In the genomic region with DNA sequence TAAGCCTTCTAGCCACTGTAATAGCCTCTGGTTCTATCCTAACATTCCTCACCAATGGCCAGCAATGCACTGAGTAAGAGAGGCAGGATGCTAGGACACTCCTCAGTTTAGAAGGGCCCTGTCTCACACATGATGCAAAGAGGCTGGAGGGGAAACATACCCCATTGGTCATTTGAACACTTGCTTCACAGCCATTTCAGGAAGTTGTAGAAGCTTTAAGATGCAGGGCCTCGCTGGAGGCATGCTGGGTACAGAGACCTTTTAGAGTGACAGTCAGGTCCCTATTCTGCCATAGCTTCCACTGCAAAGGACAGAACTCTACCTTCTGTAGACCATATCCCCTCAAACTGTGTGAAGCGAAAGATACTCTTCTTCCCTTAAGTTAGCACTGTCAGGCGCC, we compare ENCODE assay signal across 27 mouse cellular contexts. TPM values are rescaled to one million over a fixed set of nuclear protein-coding genes. Genes with fewer than 3 reads are reported as not detected.
DNase-seq lines count a peak whose midpoint lies in the region; ATAC-seq and TF ChIP-seq lines count a peak whose summit lies in the region.
"Had no signal": no experiment of that assay in that cellular context is flagged by ENCODE, and none has a peak within 500 bp of the region (broad histone marks: within the 10 kb centered on the region; RNA-seq: fewer than 3 reads in every experiment).

No protein-coding gene starts in this region.

- no peaks in the 10 kb centered on the region for H3K9me3 ChIP-seq in liver, embryonic 11.5 days (ENCODE audit: control insufficient read depth, low read length)
- H3K9me3 ChIP-seq in liver, embryonic 13.5 days (replicated peaks): no peaks in the 10 kb centered on the region
- H3K9me3 ChIP-seq: embryonic facial prominence, embryonic 13.5 days; heart, embryonic 13.5 days; hindbrain, embryonic 13.5 days; kidney, embryonic 15.5 days; limb, embryonic 12.5 days; neural tube, embryonic 15.5 days; stomach, embryonic 15.5 days had no signal

- no peak for ATAC-seq in liver, embryonic 11.5 days (replicated peaks; ENCODE audit: low FRiP score)
- no peak for ATAC-seq in liver, embryonic 13.5 days (ENCODE audit: low read depth)
- ATAC-seq: forebrain, postnatal 0 days had no signal

- peaks cover 37% of the 10 kb centered on the region for H3K36me3 ChIP-seq in liver, embryonic 11.5 days (ENCODE audit: control insufficient read depth, insufficient read depth, low read length)
- peaks cover 80% of the 10 kb centered on the region for H3K36me3 ChIP-seq in liver, embryonic 13.5 days

- H3K27me3 ChIP-seq in liver, embryonic 11.5 days (replicated peaks; ENCODE audit: control insufficient read depth, insufficient read depth, low read length): no peaks in the 10 kb centered on the region
- no peaks in the 10 kb centered on the region for H3K27me3 ChIP-seq in liver, embryonic 13.5 days
- H3K27me3 ChIP-seq: CH12.LX; embryonic facial prominence, embryonic 13.5 days; heart, embryonic 13.5 days; hindbrain, embryonic 13.5 days; kidney, embryonic 15.5 days; limb, embryonic 12.5 days; neural tube, embryonic 15.5 days; stomach, embryonic 15.5 days had no signal

- no peak for TF ChIP-seq POLR2A in bone marrow, adult 2 months (IDR thresholded peaks at IDR 0.05; ENCODE audit: borderline replicate concordance, control insufficient read depth, low read depth, low read length)

- no peak overlapping the region for H3K4me3 ChIP-seq in liver, embryonic 11.5 days (ENCODE audit: low read depth, low read length)
- H3K4me3 ChIP-seq in bone marrow, adult 2 months (replicated peaks; ENCODE audit: control insufficient read depth, low read depth, low read length): peak overlapping the region; percentile 33
- H3K4me3 ChIP-seq in liver, embryonic 13.5 days (replicated peaks): peak overlapping the region; percentile 52
- H3K4me3 ChIP-seq: embryonic facial prominence, embryonic 13.5 days; heart, embryonic 13.5 days; hindbrain, embryonic 13.5 days; kidney, embryonic 15.5 days; limb, embryonic 12.5 days; neural tube, embryonic 15.5 days; stomach, embryonic 15.5 days had no signal

- H3K4me1 ChIP-seq in liver, embryonic 11.5 days (replicated peaks; ENCODE audit: control insufficient read depth, insufficient read depth, low read length): peaks cover 38% of the 10 kb centered on the region
- peaks cover 3% of the 10 kb centered on the region; the same call in 1 of the 2 replicates for H3K4me1 ChIP-seq in bone marrow, adult 2 months (ENCODE audit: control insufficient read depth, insufficient read depth, low read length)
- peaks cover 82% of the 10 kb centered on the region for H3K4me1 ChIP-seq in liver, embryonic 13.5 days (replicated peaks)
- H3K4me1 ChIP-seq: embryonic facial prominence, embryonic 13.5 days; limb, embryonic 12.5 days; neural tube, embryonic 15.5 days; stomach, embryonic 15.5 days had no signal

- DNase-seq in liver, embryonic 11.5 days (ENCODE audit: low spot score): no peak
- DNase-seq in liver: no peak
- no peak for DNase-seq in liver, embryonic 13.5 days
- no peak for DNase-seq in right cerebral cortex, postnatal 25 days
- DNase-seq in B cell, adult 2 months: no peak
- DNase-seq in cerebellum, postnatal 36 days: no peak
- DNase-seq: adrenal gland, postnatal 10 days; cerebellum, adult 11-12 months; cerebellum, postnatal 14 days; forebrain, postnatal 0 days; gastrocnemius, postnatal 14 days; heart, adult 11 months; heart, postnatal 14 days; kidney, adult 11 months; kidney, postnatal 4 days; lung, adult 2 months; lung, postnatal 36 days; right cerebral cortex, adult 18-20 months had no signal

- peak overlapping the region; percentile 62 for H3K9ac ChIP-seq in liver, embryonic 11.5 days (ENCODE audit: low read depth, low read length)
- peak overlapping the region; percentile 82 for H3K9ac ChIP-seq in liver, embryonic 13.5 days
- H3K9ac ChIP-seq: embryonic facial prominence, embryonic 13.5 days; forebrain, postnatal 0 days; heart, embryonic 13.5 days; hindbrain, embryonic 13.5 days; kidney, embryonic 15.5 days; limb, embryonic 12.5 days; neural tube, embryonic 15.5 days; stomach, embryonic 15.5 days had no signal

- WGBS in liver, embryonic 11.5 days: 67% methylated on average over 3 of the region's 3 CpGs
- 70% methylated on average over 3 of the region's 3 CpGs for WGBS in bone marrow, adult 2 months
- WGBS in liver, embryonic 13.5 days (ENCODE audit: insufficient replicate concordance): 61% methylated on average over 3 of the region's 3 CpGs

- TF ChIP-seq CTCF in bone marrow, adult 2 months (IDR thresholded peaks at IDR 0.05; ENCODE audit: control insufficient read depth, insufficient read depth, low read length): no peak

- H3K4me2 ChIP-seq in liver, embryonic 11.5 days: peak overlapping the region; percentile 59
- H3K4me2 ChIP-seq in liver, embryonic 13.5 days: peak overlapping the region; percentile 77
- H3K4me2 ChIP-seq: embryonic facial prominence, embryonic 13.5 days; hindbrain, embryonic 13.5 days; kidney, embryonic 15.5 days; limb, embryonic 12.5 days; neural tube, embryonic 15.5 days; stomach, embryonic 15.5 days had no signal

- peak overlapping the region; percentile 94 for H3K27ac ChIP-seq in liver, embryonic 11.5 days (ENCODE audit: low read depth, low read length)
- peak overlapping the region; percentile 76; the same call in 1 of the 2 replicates for H3K27ac ChIP-seq in bone marrow, adult 2 months (ENCODE audit: control insufficient read depth, insufficient read depth, low read depth, low read length, poor library complexity)
- peak overlapping the region; percentile 99 for H3K27ac ChIP-seq in liver, embryonic 13.5 days
- H3K27ac ChIP-seq: embryonic facial prominence, embryonic 13.5 days; heart, embryonic 13.5 days; hindbrain, embryonic 13.5 days; kidney, embryonic 15.5 days; limb, embryonic 12.5 days; neural tube, embryonic 15.5 days; stomach, embryonic 15.5 days had no signal

RNA-seq across cellular contexts. Expression of gene Susd2, which starts 53.9 kb away (rescaled TPM):
- 0.91 and 1.5 TPM in 2 replicates for polyA plus RNA-seq in liver, embryonic 11.5 days (2014; fragmentation: Nextera tagmentation; extraction: Ambion mirVana)
- polyA plus RNA-seq in bone marrow, adult 2 months (2011; ENCODE audit: insufficient read depth, insufficient read length, low replicate concordance, missing spikeins): 1.5 and 2.8 TPM in 2 replicates
- 1.0 and 1.4 TPM in 2 replicates for polyA plus RNA-seq in liver, embryonic 13.5 days (2015; fragmentation: Nextera tagmentation; extraction: Ambion mirVana)
